Mouse (Mus musculus) urinary bladder, postnatal 4 days (tissue): ENCODE results near the gene Tmem251.

Source experiments
- DNase-seq, 2 experiments: peaks; one replicate each; pipeline ENCODE4 v3.0.0; 2021 to 2022; ENCODE audit warnings: low spot score in 2 of 2

The Tmem251 gene

DNA sequence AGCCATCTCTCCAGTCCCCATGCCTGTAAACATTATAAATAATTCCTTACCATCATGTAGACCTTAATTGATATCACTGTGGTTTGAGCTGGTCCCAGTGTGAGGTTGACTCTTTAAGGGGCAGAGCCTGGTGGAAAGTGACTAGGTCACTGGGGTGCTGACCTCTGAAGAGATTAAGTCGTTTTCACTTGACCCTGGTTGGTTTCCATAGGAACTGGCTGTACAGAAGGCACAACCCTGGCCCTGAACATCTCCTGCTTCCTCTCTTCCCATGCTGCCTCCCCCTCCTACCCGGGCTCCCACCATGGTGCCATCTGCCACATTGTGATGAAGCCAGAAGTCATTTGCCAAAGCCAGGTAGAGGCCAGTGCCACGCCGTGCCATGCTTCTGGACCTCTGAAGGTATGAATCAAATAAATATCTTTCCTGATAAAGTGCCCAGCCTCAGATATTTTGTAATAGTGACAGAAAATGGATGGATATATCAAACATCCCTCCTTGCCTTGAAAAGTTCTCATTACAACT is 32.6 kb upstream of the Tmem251 start:
- DNase-seq, result no peak

DNA sequence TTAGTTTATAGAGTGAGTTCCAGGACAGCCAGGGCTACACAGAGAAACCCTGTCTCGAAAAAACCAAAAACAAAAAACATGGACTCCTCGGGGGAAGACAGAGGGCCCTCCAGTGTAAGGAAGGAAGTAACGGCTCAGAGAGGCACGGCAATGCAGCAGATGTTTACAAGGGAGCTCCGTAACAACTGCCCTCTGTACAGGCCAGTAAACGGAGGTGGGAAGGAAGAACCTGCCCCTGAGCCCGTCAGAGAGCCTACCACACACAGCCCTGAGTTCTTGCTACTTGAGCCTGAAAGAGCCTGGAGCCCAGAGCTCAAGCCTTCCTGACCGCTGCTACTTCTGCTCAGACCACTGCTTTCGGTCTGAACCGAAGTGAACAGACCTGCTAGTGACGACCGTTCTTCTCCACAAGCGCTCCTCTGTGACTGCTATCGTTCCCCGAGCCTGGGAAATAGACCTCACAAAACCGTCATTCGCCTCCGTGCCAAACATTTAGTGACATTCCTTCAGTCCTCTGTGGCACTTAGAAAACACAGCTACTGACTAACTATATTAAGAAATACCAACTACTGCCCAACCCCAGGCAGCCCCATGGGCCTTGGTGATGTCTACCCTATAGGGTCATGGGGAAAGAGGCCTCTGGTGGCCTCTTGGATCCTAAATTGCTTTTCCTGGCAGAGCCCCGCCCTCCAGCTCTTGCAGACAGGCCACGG is 30.3 kb upstream of the Tmem251 start:
- DNase-seq, result no peak

DNA sequence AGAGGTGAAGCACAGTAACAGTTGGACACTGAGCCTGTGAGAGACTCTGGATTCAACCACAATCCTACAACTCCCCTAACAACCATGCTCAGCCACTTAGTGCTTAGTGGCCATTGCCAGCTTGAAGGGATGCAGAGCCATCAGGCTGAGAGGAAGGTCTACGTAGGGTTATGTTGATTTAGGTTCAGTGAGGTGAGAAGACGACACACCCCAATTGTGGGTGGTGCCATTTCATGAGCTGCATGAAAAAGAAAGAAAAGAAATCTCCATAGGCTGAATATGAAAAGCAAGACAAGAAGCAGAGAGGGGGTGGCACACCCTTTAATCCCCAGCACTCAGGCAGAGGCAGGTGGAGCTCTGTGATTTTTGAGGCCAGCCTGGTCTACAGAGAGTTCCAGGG is 29.4 kb upstream of the Tmem251 start:
- DNase-seq, result no peak

DNA sequence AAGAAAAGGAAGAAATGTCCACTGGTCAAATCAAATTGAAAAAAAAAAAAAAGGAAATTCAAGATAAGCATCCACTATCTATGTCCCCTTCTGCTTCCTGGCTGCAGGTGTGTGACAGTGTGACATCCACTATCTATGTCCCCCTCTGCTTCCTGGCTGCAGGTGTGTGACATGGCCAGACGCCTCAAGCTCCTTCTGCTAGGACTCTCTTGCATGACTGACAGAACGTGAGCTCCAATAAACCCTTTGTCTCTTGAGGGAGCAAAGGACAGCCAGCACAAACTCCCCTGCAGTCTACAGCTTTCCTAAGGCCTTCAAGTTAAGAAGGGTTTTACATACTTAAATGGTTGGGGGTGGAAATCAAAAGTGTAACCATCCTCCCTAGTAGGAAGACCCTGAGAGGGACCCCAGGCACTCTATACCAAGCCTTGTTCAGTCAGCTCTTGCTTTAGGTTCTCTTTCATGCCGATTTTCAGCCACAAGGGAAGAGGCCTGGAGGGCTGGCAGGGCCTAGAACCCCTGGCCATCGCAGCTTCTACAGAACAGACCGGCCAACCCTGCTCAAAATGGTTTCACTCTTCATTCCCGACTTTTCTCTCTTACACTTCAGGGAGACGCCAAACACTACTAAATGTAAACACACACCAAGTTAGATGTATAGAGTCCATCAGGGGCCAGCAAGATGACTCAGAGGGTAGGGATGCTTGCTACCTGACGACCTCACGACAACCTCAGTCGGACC is 28.7 kb upstream of the Tmem251 start:
- DNase-seq, result no peak

DNA sequence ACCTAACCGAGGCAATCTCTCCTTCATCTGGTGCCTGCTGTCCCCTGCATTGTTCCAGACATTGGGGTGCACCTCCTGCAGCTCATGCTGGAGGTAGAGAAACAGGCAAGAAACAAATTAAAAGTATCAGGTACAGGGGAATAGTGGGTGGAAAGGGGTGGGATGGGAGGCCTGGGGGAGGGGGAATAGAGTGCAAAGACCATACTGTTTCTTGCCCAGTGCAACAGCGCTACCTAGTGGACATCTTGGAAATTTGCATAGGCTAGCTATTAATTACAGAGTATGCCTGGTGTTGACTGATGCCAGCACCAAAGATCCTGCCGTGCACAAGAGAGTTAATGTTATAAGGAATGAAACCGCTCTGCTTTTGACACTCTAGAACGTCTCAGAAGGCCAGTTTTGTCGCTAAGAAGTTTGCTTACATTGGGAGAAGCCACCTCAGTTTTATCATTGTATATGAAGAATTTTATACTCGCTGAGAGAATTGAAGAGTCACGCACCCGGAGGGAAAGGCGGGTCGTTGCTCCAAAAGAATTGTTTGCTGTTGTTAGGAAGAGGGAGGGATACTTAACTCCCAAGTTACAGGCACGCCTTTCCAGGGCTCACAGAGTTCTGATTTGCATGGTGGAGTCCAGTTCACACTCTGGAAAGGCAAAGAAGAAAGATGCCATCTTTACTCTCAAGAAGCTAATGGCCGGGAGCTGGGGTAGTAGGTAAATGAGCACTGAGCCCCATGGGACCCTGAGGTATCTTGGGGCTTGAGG is 23.8 kb upstream of the Tmem251 start:
- DNase-seq, result no peak

DNA sequence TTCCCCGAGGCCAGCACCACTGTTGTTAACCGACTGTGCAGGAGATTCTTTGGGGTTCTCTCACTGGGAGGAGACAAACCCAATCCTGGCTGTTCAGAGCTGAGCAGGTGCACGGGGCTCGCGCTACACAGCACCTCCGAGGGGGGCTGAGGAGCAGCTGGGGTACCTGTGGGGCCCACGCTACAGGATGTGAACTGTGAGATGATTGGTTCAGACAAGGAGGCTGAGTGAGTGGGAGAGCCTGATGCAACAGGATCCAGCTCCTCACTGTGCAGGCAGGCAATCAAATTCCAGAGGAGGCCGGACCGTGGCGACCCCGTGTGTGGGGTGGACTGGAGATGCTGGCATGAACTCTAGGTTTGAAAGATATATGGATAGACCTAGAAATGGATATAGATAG is 21.1 kb upstream of the Tmem251 start:
- DNase-seq, result no peak

DNA sequence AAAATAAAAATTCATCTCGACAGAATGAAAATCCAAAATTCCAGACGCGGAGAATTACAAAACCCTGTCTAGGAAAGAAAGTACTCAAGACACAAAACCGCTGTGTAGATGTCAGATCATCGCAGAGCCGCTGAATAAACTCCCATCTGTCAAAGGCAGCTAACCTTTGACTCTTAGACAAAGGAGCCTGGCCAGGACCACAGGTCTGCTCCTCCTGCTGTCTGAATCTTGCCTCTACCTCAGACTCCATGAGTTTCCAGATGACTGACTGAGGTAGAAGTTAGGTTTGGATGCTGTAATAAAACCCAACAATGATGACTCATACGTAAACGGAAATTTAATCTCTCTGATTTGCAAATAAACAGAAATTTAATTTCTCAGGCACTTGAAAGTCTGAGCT is 20.6 kb upstream of the Tmem251 start:
- no peak for DNase-seq

DNA sequence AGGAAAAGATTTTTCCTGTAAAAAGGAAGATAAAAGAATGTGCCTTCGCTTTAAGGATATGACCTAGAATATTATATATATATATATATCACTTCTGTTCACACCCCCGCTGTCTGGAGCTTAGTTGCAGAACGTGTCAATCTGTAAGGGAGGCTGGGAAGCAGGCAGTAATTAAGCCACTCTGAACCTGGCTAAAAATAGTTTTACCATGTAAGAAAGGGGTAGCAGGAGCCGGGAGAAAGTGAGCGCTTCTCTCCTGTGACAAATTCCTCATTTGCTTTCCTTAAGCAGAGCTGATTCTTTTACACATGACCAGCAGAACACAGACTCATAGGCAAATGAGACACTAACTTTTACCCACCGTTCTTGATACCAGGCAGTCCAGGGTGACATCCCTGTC is 19.7 kb upstream of the Tmem251 start:
- DNase-seq, result no peak

DNA sequence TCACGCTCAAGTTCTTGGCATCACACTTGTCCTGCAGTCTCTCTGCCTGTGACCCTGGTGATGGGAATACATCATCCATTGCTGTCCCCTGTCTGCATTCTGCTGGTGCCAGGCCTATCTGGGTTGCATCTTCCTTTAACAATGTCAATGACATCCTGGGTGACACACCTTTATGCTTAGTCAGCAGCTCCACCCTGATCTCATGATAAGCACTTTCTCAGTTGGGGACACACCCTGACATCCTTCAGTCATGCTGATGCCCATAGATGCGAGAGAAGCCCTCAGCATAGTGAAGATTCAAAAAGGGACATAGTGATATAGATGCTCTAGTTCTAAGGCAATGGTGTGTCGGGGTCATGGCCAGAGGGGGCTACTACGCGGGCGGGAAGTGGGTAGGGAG is 18.4 kb upstream of the Tmem251 start:
- no peak for DNase-seq

DNA sequence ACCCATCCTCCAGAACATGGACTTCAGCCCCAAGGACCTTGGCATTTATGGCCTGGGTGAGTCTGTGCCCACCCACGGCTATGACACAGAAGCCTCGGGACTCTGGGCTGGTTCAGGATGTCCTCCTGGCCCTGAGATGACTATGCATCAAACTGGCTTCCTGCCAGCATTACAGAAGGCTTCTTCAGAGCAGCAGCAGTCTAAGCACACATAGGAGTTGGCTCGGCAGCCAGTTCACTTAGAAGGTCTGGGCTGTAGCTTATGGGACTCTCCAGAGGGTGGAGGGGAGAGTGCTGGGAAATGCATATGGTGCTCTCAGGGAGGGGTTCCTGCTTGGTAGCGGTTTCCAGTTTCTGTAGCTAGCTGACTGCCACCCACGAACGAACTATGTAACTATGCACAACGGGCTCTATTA is 17.8 kb upstream of the Tmem251 start:
- no peak for DNase-seq

DNA sequence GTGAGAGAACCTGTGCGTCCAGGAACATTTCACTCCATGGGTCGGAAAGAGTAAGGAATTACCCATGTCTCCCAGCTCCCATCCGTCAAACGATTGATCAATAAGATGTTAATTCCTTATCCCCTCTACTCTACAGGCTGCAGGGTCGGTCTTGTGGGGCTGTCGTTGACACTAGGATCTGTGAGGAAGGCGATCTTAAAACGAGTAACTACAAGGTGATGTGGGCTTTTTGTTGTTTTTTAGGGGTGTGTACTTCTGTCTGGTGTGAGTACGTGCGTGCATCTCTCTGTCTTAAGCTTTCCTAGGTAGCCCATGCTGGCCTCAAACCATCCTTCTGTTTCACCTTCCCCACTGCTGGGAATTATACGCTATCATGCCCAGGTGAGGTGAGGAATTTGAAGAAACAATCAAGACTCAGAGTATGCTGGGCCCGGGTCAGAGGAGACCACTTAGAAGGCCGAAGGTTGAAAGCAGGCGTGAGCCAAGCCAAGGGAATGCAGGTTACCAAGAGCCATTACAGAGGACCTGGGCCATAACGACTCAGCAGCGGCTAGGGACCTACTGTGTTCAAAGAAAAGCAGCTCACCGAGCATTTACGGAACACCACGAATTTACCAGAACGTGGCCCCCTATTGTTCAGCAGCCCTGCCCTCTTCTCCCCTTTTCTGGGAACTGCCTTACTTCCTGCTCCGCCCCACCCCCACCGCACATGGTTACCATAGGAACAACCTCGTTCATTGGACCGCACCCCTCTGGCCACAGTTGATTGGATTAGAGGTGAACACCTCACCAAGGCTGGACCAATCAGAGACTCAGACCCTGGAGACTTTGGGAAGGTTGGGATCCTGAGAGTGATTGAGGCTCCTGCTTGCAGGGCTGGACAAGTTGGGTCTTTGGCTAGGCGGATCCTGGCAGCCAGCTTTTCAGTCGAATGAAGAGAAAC is 13.4 kb upstream of the Tmem251 start:
- peak; percentile 46 to 76 for DNase-seq

DNA sequence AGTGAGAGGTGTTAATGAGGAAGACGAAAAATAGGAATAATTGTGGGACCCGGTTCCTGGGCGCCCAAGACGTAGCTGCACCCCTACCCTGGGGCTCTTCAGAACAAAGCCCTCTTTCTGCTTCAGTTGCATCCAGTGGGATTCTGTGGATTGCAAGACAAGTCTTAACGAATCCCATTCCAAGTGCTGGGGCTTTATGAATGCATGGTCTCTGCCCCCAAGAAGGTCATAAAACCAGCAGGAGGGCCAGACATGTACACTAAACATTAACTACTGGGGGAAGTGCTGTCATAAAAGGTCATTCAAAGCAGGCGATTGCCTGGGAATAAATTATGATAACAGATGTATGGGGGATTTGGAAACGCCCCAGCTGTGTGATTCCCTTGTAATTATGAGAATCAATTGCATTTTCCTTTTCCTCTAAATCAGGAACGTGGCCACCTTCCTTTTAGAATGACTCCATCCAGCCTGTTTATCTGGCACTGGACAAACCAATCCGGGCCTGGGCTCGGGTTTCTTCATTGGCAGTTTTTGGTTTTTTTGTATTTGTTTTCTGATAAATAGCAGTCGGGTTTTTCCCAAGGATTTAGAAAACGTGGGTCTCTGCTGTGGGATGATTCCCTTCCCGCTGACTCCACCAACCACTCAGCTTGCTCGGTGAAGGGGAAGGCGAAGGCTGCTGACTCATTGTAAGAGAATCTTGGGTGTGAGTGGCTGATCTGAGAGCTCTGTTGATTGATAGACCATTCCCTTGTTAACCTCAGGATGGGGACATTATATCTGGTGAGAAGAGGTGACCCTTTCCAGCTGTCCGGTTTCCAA is 12.6 kb upstream of the Tmem251 start:
- no peak for DNase-seq

DNA sequence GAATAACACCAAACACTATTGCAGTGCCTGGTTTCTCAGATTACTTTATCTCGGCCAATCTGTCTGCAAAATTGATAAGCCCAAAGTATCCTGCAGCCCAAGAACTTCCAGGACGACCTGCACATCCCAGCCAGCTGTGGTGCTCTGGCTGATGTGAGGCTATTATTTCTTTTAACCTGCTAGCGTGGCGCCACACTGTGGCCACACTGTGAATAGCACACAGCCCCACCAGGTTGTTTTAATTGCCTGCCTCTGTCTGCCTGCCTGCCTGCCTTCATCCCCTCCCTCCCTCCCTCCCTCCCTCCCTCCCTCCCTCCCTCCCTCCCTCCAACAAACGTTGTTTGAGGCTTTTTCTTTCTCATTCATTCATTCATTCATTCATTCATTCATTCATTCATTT is 10.2 kb upstream of the Tmem251 start:
- peak in 1 of 2 experiments; percentile 69 for DNase-seq

DNA sequence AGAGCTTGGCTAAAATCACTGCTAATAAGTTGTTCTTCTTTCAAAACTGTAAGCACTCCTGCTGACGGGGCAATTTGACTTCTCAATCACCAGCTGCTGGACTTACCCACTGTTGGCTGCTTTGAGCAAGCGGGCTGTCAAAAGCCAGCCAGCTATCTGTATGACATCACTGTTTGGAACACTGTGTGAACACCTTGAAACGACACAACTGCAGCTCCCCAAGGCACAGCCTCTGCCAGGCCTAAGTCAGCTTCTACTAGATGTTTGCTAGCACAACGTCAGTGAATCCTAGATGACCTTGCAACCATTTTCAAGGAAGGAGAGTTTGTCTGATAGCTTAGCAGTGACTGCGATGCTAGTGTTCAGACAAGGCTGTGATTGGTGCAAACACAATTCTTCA is 4.5 kb upstream of the Tmem251 start:
- no peak for DNase-seq

DNA sequence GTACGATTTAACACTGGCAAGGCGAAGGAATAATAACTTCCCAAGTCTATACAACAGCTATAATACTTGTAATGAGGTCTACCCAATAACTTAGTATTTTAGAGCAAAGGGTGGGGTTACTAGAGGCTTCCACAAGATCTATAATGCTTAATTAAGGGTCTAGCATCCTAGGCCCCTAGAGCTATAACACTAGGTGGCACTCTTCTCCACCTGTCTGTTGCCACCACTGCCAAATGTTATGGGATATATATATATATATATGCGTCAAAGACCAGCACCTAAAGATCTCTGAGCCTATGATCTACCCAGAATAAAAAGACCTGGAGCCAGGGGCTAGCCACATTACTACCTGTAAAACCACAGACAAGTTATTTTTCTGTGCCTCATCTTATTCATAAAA is 3.3 kb upstream of the Tmem251 start:
- DNase-seq, result no peak

DNA sequence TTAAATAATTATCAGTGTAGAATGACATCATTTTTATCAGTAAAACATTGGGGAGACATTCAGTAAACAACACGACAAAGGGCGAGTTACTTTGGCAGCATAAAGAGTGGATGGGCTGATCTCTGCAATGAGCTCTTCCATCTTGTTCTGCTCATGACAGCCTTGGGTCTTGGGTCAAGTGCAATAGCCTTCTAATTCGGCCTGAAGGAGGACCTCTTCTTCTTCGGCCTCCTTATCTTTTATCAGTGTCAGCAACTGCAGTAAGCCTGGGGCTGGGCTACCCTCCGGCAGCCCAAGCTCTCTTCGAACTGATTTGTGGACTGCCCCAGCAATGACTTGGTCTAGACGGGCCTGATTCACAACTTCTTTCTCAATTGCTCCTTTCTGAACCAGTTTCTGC is 1.5 kb upstream of the Tmem251 start:
- DNase-seq, result no peak

DNA sequence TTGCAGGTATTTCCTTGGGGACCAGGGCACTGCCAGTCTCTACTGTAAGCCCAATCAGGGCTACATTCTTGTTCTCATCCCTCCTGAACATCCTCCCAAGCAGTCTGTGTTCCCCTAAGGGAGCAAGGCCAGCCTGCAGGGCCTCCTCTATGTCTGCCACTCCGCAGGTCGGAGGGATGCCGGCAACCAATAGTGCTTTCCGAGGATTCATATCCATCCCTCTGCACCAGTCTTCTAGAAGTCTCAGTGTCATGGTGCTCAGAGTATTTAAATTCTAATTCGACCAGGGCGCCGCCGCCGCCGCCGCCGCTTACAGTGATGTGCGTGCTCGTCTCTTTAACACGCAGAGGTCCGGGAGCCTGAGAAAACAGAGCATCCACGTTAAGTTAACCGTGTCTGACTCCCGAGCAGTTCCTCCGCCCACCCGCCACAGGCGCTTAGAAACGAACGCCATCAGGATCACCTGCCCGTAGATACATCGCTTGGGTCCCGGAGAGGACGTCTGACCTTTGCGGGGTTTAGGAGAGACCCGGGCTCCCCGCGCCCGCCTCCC is 450 bp upstream of the Tmem251 start:
- no peak for DNase-seq

DNA sequence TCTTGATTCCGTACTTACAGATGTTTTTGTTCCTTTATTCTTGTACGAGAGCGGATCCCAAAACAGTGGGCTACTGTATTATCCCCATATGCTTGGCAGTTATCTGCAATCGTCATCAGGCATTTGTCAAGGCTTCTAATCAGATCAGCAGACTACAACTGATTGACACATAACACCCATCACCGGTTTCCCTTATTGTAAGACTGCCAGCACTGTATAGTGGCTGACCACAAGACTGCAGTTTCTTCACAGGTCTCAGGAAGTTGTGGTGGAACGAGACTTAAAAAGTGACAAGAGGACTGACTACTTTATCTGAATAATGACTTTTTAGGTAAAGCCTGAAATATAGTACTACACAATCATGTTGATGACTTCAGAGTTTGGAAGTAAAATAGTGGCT is 1.3 kb downstream of the Tmem251 start:
- no peak for DNase-seq

DNA sequence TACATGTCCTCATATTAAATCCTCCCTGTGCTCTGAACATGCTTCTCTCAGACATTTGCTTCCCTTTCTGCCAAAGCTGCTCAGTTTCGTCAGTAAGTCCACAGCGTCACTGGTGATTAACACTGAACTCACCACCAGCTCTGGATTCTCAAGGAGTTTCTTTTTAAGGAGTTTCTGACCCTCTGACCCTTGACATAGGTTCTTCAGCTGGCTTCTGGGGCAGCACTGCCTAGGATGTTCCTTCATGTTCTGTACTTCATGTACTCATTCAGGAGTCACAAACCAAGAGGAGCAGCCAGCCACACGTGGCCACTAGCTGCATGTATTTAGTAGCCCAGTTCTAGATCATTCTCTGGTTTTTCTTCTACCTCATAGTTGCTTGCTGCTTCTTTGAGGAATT is 4.7 kb downstream of the Tmem251 start:
- DNase-seq, result no peak

DNA sequence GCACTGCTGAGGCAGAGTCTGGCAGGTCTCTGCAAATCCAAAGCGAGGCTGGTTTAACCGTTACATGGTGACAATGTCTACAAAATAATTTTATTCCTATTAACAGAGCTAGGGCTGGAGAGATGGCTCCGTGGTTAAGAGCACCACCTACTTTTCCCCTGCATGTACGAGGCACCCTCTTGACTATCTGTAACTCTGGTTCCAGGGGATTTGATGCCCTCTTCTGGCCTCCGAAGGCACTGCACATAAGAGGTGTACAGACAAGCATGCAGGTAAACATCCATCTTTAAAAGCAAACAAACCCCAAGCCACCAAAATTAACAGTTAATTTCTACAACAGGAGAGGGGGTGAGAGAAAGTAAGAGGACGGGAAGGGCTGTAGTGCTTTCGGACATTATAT is 12.7 kb downstream of the Tmem251 start:
- DNase-seq, result no peak
